Mouse (Mus musculus) cerebellum, postnatal 25 days (tissue): ENCODE data around the gene Cacng7.
"Not testable (repeated sequence)": the region's sequence is repeated elsewhere in the genome, so short reads cannot be mapped to it uniquely, and the experiment has no call there.

ENCODE experiments used
- DNase-seq, 2 experiments: peaks; one replicate each; pipeline ENCODE4 v3.0.0; 2021; ENCODE audit warnings: mixed read lengths in 2 of 2

The Cacng7 gene

DNA sequence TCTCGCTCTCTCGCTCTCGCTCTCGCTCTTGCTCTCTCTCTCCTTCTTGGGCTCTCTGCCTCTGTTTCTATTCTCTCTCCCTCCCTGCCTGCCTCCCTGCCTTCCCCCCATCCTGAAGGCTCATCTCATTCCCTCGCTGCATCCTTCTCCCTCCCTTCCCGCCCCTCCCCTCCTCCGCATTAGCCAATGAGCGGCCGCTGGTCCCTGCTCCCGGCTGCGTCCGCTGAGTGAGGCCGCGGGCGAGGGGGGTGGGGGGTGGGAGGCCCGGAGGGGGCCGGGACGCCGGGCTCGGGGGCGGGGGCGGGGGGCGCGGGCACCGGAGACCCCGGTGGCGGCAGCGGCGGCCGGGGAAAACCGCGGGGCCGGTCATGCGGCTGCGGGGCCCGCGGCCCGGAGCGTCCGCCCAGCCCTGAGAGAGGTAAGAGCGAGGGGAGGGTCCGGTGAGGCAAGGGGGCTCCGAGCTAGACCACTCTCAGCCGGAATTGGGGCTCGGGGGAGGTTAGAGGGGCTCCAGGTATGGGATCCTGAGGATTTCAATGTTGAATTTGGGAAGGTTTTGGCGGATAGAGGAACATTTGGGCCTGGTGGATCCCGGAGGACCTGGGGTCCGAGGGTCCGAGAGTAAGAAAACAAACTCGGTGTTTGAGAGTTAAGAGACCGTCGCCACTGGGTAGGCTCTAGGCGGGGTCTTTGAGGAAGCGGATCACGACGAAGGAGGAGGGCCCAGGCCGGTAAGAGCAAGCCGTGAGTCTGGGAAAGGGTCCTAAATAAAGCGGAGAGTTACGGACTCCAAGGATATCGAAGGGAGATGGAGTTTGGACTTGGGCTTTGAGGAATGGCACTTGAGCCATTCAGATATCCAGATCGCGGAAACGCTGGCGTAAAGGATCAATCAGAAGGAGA lies at the start of gene Cacng7:
Cacng7 (plus strand) TSS at position 337 of the 903 bp plus-strand sequence.
- DNase-seq, result peak; percentile 73 to 87

DNA sequence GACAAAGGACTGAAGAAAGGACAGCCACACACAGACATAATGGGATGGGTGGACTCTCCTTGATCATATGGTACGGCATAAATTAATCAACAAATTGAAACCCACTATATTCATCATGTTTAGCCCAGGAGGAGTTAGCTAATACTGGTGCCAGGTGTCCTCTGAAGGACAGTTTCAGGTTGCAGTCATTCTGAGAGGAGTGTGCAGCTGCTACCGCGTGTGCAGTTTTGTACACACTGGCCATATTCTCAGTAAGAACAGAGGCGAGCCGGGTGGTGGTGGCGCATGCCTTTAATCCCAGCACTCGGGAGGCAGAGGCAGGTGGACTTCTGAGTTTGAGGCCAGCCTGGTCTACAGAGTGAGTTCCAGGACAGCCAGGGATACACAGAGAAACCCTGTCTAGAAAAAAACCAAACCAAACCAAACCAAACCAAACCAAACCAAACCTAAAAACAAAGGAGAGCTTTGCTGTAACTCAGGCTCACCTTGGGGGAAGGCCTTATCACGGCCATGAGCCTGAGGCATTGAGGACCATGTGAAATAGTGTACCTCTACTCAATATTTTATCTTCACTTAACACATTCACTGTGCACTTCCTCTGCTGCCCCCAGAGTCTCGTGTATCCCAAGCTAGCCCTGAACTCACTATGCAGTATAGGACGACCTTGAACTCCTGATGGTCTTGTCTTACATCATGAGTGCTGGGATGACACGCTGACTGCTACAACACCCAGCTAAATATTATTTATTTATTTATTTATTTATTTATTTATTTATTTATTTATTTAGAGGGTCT lies 49.5 kb upstream of the Cacng7 start:
- DNase-seq, result no peak

DNA sequence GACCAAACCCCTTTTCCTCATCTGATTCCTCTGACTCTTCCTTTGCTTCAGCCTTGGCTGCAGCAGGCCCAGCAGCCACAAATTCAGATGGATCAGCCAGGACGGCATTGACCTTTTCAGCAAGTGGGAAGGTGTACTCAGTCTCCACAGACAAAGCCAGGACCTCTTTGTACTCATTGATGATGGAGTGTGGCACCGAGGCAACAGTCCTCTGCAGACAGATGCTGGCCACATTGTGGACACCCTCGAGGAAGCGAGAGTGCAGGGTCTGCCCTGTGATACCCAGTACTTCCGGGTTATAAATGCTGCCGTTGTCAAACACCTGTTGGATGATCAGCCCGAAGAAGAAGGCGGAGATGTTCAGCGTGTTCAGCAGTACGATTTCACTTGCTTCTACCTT lies 48.2 kb upstream of the Cacng7 start:
- DNase-seq, result no peak

DNA sequence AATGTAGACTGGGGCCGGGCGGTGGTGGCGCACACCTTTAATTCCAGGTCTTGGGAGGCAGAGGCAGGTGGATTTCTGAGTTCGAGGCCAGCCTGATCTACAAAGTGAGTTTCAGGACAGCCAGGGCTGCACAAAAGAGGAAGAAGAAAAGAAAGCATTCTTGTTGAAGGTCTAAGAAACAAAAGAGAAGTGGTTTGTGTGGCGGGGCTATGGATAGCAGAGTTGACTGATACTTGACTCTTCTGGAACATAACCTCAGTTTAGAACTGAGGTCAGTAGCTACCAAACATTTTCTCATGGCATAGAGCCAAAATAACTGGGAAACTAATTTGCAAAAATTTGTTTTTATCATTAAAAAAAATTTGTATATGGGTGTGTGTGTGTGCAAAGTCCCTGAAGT lies 46.7 kb upstream of the Cacng7 start:
- no peak for DNase-seq

DNA sequence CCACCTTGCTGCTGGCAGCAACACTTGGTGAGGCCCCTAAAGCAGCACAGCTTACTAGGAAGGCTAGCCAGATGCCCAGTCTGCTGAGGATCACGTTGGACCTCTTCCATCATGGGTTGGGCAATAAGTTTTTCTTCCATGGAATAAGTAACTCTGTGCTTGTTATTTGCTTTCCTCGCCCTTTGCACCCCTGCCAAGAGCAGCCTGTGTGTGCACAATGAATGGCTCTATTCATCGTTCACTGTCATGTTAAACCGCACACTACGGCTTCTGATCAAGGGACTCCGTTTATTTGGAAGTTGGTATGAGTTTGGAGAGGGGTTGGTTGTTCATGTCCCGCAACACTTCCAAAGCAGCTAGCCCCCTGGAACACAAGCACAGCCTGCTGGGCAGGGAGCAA lies 45.6 kb upstream of the Cacng7 start:
- DNase-seq, result no peak

DNA sequence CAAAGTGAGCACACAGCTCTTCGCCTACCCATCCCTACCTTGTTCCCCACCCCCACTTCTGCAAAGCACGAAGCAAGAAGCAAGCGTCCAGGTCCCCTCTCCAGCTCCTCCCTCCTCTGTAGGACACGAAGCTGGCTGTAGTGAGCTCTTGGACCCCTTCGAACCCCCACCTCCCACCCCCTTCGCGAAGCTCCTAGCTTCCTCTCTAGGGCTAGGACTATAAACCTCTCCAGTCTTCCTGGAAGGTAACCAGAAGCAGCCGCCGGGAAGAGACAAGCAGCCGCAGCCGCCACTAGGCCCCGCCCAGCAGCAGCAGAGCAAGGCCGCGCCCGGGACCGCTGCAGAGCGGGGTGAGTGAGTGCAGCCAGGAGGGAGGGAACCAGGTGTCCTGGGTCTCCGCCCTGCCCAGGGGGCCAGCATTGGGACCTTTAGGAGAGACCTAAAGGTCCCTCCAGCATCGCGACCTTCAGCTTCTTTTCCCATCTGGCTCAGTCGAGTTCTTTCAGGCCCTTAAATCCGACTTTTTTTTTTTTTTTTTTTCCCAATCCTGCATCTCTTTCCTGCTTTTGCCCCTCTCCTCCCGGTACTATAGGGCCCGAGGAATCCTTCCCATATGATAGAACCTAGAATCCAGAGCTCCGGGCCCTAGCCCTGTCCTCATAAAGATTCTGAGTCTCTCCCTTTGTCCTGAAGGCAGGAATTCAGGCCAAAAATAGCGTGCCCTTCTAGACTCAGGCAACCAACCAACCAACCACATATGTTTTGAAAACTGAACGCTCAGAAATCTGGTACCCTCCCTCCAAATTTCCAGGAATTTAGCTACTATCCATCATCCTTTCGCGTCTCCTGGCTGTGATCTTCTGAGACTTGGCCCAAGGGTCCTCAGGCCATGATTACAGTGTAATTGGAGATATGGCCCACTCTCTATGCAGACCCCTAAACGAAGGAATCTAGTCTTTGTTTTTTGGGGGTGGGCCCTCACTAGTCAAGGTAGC lies 43.5 kb upstream of the Cacng7 start, which contains the start of the genes Myadm and Prkcg:
Myadm (plus strand) TSS at position 105 of the 995 bp plus-strand sequence.
Prkcg (plus strand) TSS at position 204 of the 995 bp plus-strand sequence.
- peak; percentile 85 to 89 for DNase-seq

DNA sequence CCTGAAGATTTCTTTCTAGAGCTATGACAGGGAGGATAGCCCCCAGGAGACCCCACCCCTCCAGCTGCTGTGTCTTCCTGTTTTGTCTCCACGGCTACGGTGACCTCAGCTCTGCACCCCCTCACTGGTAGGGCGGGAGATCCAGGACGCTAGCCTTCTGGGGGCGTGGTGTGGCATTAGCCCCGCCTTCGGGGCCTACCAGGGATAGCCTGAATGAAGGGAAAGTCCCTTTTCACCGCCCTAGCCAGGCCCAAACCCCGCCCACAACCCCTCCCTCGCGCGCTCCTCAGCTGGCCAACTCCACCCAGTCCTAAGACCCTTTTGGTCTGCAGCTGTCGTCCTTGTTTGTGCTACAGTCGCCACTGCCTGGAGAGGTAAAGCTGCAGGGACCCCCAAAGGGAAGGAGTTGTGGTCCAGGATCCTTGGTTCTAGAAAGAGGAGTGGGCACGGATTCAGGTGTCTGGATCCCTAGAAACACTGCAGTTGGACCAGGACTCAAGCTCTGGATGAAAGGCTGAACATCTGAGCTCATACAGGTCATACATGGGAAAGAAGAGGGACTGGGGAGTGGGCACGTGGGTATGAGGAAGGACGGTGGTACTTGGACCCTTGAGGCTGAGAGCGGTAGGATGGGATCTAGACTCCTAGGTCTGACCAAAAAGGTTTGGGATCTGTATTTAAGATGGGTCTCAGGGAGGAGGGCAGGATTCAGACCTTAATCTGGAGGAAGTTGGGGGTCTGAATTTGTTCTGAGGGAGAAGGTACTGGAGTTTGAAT lies 42.3 kb upstream of the Cacng7 start:
- peak; percentile 81 to 90 for DNase-seq

DNA sequence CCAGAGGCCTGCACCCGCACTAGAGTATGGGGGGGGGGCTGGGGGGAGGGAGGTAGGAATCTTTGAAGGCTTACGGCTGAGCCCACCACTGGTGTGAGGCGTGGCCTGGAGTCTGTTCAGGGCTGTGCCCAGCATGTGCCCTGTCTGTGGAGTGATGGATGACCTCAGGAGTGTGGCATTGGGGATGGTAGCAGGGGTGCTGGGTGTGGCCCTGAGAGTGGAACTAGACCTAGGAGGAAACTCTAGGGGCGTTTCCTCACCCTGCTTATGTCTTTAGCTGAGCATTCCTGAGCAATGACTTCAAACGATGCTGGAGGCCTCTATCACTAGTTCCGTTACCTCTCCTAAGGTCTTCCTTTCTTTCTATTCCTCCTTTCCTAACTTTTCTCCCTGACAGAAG lies 41.6 kb upstream of the Cacng7 start:
- DNase-seq, result no peak

DNA sequence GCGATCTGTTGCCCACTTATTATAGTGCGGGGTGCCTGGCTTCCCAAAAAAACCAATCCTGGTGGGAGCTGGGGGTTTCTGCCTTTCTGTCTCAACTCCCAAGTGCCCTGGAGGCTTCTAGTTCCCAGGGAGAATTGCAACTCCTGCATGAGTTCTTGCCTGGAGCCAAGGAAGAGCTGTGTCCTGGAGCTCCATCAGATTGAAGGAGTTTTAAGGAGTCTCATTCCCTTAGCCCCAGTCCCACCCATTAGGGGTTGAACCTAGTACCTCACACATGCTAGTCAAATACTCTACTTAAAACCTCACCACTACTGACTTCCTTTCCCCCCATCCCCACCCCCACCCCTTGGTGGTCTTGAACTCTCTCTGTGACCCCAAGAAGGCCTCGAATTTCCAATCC lies 41.0 kb upstream of the Cacng7 start:
- no peak for DNase-seq

DNA sequence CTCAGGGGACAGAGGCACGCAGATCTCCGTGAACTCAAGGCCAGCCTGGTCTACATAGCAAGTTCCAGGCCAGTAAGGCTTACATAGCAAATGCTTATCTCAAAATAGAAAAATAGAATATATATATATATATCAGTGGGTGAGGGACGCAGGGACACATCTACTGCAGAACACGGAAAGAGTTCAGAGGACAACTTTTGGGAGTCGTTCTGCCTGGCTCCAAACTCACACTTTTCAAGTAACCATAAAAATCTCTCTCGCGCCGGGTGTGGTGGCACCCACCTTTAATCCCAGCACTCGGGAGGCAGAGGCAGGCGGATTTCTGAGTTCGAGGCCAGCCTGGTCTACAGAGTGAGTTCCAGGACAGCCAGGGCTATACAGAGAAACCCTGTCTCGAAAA lies 40.5 kb upstream of the Cacng7 start:
- DNase-seq, result not testable (repeated sequence)

DNA sequence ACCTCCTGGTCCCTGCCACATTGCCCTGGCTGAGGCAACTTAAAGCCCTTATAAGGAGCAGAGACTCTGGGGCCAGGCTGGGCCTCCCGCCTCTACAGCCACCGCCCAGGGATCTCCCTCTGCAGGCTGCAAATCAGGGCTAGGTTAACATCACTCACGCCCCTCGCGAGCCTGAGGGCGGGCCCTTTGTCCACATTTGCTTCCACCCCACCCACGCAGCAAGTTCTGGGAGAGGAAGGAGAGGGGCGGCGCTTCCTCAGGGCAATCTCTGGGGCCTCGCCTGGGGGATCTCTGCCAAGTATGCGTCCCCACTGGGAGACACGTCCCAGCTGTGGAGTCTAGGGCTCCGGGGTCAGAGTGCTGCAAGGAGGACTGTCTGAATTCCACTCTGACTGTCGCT lies 40.0 kb upstream of the Cacng7 start:
- DNase-seq, result peak; percentile 23 to 49

DNA sequence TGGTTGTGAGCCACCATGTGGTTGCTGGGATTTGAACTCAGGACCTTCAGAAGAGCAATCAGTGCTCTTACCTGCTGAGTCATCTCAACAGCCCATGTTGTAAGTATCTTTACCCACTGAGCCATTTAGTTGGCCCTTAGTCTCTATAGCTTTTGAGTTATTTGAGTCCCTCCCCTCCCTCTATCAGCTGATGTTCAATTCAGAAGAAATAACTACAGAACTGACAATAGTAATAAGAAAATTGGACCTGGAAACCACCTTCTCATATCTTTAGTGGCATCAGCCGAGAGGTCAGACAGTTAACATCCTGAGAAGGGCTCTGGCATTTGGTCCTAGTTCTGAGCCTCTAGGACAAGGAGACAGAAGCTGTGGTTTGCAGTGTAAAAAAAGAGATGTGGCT lies 38.0 kb upstream of the Cacng7 start:
- no peak for DNase-seq

DNA sequence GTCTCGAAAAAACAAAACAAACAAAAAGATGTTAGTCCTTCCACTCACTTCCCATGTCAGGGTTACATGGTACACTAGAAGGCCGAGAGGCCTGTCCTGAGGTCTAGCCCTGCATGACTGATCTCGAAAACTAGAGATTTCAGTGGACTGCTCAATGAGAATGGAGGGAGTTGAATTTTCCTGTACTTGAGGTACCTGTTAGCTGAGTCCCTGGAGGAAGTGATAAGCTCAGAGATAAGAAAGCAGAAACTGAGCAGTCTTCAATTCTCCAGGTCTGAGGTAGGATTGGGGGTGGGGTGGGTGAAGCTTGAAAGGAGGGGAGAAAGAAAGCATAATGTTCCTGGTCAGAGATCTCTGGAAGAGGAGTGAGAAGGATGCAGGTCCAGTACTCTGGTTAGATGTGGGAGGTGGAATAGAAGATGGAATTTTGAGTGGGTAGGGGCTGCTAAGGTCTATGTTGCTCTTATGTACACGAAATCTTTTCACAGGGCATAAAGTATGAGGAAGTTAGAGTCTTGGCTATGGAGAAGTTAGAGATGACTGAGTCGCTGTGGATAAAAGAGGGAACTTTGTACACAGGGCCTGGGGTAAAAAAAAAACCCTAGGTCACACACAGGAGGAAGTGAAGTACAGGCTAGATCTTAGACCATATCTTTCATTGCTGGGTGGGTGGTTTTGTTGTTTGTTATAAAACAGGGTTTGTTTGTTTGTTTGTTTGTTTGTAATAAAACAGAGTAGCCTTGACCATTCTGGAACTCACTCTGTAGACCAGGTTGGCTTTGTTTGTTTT lies 37.2 kb upstream of the Cacng7 start:
- DNase-seq, result no peak

DNA sequence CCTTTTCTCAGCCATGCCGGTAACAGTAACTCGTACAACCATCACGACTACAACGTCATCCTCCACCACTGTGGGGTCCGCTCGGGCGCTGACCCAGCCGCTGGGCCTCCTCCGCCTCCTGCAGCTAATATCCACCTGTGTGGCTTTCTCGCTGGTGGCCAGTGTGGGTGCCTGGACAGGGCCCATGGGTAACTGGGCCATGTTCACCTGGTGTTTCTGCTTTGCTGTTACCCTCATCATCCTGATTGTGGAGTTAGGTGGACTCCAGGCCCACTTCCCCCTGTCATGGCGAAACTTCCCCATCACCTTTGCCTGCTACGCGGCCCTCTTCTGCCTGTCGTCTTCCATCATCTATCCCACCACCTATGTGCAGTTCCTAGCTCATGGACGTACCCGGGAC lies 36.0 kb upstream of the Cacng7 start:
- no peak for DNase-seq

DNA sequence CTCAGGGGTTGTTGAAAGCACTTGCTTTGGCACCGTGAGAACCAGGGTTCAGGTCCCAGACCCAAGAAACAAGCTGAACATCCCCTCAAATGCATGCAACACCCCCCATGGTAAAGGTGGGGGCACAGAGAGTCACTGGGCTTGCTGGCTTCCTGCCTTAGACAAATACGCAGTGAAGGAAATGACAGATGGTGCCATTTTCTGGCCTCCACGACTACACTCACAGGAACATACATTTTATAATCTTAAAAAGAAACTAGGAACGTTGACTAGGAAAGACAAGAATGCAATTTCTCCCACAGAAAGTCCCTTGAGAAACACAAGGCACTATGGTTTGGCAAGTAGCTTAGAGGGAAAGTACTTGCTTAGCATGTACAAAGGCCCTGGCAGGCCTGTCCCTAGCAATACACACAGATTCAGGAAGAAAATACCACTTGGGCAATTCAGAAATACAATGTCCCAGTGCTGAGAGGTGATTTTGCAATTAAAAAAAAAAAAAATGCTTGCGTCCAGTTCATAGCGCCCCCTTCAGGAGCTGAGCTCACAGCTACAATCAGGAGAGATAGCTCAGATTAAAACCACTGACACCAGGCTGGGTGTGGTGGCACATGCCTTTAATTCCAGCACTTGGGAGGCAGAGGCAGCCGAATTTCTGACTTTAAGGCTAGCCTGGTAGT lies 32.7 kb upstream of the Cacng7 start:
- DNase-seq, result peak; percentile 20 to 47

DNA sequence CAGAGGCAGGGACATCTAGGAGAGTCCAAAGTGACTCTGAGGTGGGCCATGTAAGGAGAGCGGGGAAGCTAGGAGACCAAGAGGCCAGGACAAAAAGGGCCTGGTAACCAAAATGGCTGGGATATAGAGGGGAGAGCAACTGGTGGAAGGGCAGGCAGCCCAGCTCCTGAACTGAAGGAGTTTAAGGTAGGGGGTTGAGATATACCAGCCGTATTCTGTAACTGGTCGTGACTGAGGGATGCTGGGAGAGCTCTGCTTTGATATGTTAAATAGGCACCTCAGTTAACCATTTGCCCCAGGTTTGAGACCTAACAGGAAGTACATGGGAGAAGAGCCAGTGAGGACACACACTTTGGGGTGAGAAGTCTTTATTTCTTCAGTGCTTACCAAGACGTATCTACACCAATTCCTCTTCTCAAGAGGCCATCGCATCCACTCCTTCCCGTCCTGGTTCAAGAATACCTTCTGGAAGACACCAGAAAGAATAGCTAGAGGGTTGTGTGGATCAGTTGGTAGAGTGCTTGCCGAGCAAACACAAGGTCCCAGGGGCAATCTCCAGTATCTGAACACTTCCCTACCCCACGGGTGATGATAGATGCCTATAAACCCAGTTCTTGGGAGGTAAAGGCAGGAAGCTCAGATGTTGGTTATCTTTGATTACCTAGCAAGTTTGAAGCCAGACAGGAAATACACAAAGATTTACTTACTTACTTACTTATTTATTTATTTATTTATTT lies 31.7 kb upstream of the Cacng7 start:
- no peak for DNase-seq

DNA sequence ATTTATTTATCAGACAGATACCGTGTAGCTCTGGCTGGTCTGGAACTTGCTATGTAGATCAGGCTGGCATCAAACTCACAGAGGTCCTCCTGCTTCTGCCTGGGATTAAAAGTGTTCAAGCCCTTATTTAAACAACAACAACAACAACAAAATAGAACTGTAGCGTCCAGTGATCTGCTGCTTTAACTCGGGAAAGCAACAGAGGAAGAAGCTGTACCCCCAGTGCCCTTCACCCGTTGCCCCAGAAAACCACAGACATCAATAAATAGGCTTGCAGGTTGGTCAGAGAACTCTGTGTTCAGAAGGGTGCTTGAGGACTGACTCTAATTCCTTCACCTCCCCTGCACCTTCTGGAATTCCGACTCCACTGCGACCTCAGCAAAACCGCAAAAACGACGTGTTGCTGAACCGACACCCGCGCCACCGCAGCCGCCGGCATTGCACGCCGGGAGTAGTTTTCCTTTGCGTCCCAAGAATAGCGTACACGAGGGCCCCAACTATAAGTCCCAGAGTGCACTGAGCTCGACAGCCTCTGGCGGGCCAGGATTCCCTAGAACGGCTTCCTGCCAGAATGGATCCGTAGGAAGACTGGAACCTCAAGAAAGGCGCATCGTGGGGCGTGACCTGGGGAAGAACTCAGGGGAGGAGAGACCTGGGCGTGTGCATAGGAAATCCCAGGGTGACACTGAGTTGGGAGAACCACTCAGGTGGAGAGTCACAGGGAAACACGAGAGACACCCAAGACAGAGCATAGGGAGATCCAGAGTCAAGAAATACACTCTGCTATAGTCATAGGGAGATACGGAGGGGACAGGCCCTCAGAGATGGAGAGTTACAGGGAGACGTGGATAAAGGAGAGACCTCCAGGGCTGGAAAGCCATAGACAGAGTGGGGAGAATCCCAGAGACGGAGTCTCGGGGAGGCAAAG lies 30.9 kb upstream of the Cacng7 start:
- peak; percentile 52 to 54 for DNase-seq

DNA sequence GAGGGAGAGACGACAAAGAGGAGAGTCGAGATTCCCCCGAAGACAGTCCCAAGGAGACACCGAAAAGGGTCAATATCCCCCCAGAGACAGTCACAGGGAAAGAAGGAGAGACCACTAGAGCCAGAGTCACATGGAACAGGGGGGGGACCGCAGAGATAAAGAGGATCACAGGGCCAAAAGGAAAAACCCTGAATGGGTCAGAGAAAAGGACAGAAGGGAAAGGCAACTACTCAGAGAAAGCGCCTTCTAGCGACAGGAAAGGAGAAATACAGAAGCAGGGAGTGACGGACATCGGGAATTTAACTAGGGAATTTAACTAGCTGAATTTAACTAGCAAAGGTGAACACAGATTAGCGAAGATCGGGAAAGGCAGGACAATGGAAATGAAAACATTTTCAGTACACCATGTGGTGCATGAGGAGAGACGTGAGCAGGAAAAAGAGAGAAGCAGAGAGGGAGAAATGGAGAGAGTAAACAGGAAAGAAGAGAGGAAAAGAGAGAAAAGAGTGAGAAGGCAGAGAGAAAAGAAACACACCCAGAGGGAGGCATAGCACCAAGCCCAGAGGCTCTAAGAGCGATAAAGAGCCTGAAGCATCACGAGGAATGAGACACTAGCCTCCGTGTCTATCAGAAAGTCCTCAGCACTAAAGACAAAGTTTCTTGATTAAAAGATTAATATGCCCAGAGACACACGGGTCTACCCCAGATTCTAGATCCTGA lies 30.0 kb upstream of the Cacng7 start:
- peak; percentile 24 to 48 for DNase-seq
